In the genomic region with DNA sequence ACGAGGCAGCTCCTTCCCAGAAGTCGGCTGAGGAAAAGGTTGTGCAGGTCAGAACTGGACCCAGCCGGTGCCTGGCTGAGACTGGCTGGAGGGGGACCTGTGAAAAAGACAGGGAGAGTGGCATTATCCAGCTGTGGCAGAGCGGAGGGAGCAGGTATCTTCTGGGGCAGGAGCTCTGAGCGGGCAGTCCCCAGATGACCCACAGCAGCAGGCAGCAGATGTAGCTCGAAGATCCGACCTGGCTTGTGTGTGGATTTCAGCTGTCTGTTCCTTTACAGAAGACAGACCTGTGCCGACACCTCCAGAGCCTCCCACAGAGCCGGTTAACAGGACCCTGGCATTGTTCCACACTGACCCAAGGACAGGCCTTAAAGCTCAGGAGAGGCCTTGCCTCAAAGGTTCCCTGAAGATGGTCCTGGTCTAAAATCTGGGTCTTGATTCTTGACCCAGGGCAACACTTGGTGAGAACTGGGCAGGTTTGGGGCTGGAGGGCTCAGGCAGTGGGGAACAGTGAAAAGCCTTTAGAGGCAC, we compare ENCODE assay signal across 11 mouse cellular contexts. TPM values are rescaled to one million over a fixed set of nuclear protein-coding genes. Genes with fewer than 3 reads are reported as not detected.
DNase-seq lines count a peak whose midpoint lies in the region; ATAC-seq and TF ChIP-seq lines count a peak whose summit lies in the region.
"Had no signal": no experiment of that assay in that cellular context is flagged by ENCODE, and none has a peak within 500 bp of the region (broad histone marks: within the 10 kb centered on the region; RNA-seq: fewer than 3 reads in every experiment).

No protein-coding gene starts in this region.

- peaks cover 34% of the 10 kb centered on the region for H3K4me1 ChIP-seq in heart, embryonic 12.5 days (replicated peaks)
- no peaks in the 10 kb centered on the region for H3K4me1 ChIP-seq in kidney, embryonic 15.5 days
- peaks cover 8% of the 10 kb centered on the region for H3K4me1 ChIP-seq in stomach, embryonic 15.5 days
- H3K4me1 ChIP-seq in stomach, postnatal 0 days (replicated peaks; ENCODE audit: control insufficient read depth, insufficient read depth), result no peaks in the 10 kb centered on the region

- H3K9me3 ChIP-seq in heart, embryonic 12.5 days (replicated peaks), result no peaks in the 10 kb centered on the region
- no peaks in the 10 kb centered on the region for H3K9me3 ChIP-seq in kidney, embryonic 15.5 days (replicated peaks)
- H3K9me3 ChIP-seq in stomach, embryonic 15.5 days, result no peaks in the 10 kb centered on the region
- no peaks in the 10 kb centered on the region for H3K9me3 ChIP-seq in stomach, postnatal 0 days (ENCODE audit: control insufficient read depth, low read length)

- no peak for ATAC-seq in heart, embryonic 12.5 days (ENCODE audit: insufficient number of reproducible peaks, low FRiP score)
- no peak for ATAC-seq in kidney, embryonic 15.5 days (replicated peaks; ENCODE audit: low FRiP score)
- no peak for ATAC-seq in stomach, embryonic 15.5 days (ENCODE audit: insufficient read depth, low FRiP score, low read depth)
- no peak for ATAC-seq in stomach, postnatal 0 days (ENCODE audit: low FRiP score, low TSS enrichment)
- ATAC-seq: forebrain, postnatal 0 days; intestine, embryonic 16.5 days had no signal

- no peak overlapping the region for H3K4me3 ChIP-seq in heart, embryonic 12.5 days
- H3K4me3 ChIP-seq in kidney, embryonic 15.5 days (replicated peaks), result no peak overlapping the region
- no peak overlapping the region for H3K4me3 ChIP-seq in stomach, embryonic 15.5 days (replicated peaks)
- H3K4me3 ChIP-seq in stomach, postnatal 0 days (ENCODE audit: low read depth, low read length), result no peak overlapping the region

- H3K9ac ChIP-seq in heart, embryonic 12.5 days, result 0 out of 2 replicates have a peak overlapping the region, but pooled peaks have one; percentile 22
- H3K9ac ChIP-seq in kidney, embryonic 15.5 days, result no peak overlapping the region
- no peak overlapping the region for H3K9ac ChIP-seq in stomach, embryonic 15.5 days
- no peak overlapping the region for H3K9ac ChIP-seq in stomach, postnatal 0 days (ENCODE audit: low read length)
- H3K9ac ChIP-seq: forebrain, postnatal 0 days had no signal

- no peak overlapping the region for H3K4me2 ChIP-seq in heart, embryonic 12.5 days
- no peak overlapping the region for H3K4me2 ChIP-seq in kidney, embryonic 15.5 days
- H3K4me2 ChIP-seq in stomach, embryonic 15.5 days, result no peak overlapping the region
- no peak overlapping the region for H3K4me2 ChIP-seq in stomach, postnatal 0 days (replicated peaks; ENCODE audit: low read depth)

- peaks cover 72% of the 10 kb centered on the region for H3K36me3 ChIP-seq in heart, embryonic 12.5 days
- peaks cover 74% of the 10 kb centered on the region for H3K36me3 ChIP-seq in kidney, embryonic 15.5 days
- peaks cover 61% of the 10 kb centered on the region for H3K36me3 ChIP-seq in stomach, embryonic 15.5 days
- peaks cover 49% of the 10 kb centered on the region for H3K36me3 ChIP-seq in stomach, postnatal 0 days (ENCODE audit: control insufficient read depth, insufficient read depth, low read length)

- no peaks in the 10 kb centered on the region for H3K27me3 ChIP-seq in heart, embryonic 12.5 days (replicated peaks)
- H3K27me3 ChIP-seq in kidney, embryonic 15.5 days, result no peaks in the 10 kb centered on the region
- no peaks in the 10 kb centered on the region for H3K27me3 ChIP-seq in stomach, embryonic 15.5 days (replicated peaks)
- H3K27me3 ChIP-seq in stomach, postnatal 0 days (ENCODE audit: control insufficient read depth, insufficient read depth, low read length), result no peaks in the 10 kb centered on the region

- DNase-seq in heart, adult 9 months (ENCODE audit: low spot score in 2 of 2), result no peak
- no peak for DNase-seq in kidney, postnatal 10 days
- no peak for DNase-seq in stomach, postnatal 0 days (ENCODE audit: low spot score)
- DNase-seq in right cerebral cortex, postnatal 25 days, result no peak
- DNase-seq: adrenal gland, adult 8-10 months; forebrain, postnatal 0 days had no signal

- TF ChIP-seq CTCF in stomach, postnatal 0 days (IDR thresholded peaks at IDR 0.05; ENCODE audit: low read depth), result no peak

- TF ChIP-seq EP300 in stomach, postnatal 0 days (optimal IDR thresholded peaks at IDR 0.05), result no peak

- 87% methylated on average over 9 of the region's 9 CpGs for WGBS in heart, embryonic 12.5 days
- WGBS in kidney, embryonic 15.5 days, result 87% methylated on average over 9 of the region's 9 CpGs
- WGBS in stomach, embryonic 15.5 days, result 81% methylated on average over 9 of the region's 9 CpGs
- WGBS in stomach, postnatal 0 days, result 67% methylated on average over 9 of the region's 9 CpGs

- H3K27ac ChIP-seq in heart, embryonic 12.5 days (ENCODE audit: poor library complexity, severe bottlenecking), result no peak overlapping the region; the same call in 1 of the 2 replicates
- H3K27ac ChIP-seq in kidney, embryonic 15.5 days, result 0 out of 2 replicates have a peak overlapping the region, but pooled peaks have one; percentile 6
- peak overlapping the region; percentile 40; the same call in 1 of the 2 replicates for H3K27ac ChIP-seq in stomach, embryonic 15.5 days
- no peak overlapping the region for H3K27ac ChIP-seq in stomach, postnatal 0 days (replicated peaks)

RNA-seq across cellular contexts. Expression of gene Crocc, which starts 7.2 kb away (rescaled TPM):
- 6.3 and 6.7 TPM in 2 replicates for polyA plus RNA-seq in heart, embryonic 12.5 days (2016; fragmentation: Nextera tagmentation; extraction: Ambion mirVana)
- 8.5 and 9.5 TPM in 2 replicates for polyA plus RNA-seq in kidney, embryonic 15.5 days (2015; fragmentation: Nextera tagmentation; extraction: Ambion mirVana)
- 4.2 and 5.9 TPM in 2 replicates for polyA plus RNA-seq in stomach, embryonic 15.5 days (2015; fragmentation: Nextera tagmentation; extraction: Ambion mirVana)
- polyA plus RNA-seq in stomach, postnatal 0 days (2015; fragmentation: Nextera tagmentation; extraction: Ambion mirVana), result 1.4 and 1.6 TPM in 2 replicates

RNA-seq across cellular contexts. Expression of gene Necap2, which starts 10.6 kb away (rescaled TPM):
- 43.2 and 44.3 TPM in 2 replicates for polyA plus RNA-seq in heart, embryonic 12.5 days (2016; fragmentation: Nextera tagmentation; extraction: Ambion mirVana)
- 80.0 and 89.4 TPM in 2 replicates for polyA plus RNA-seq in kidney, embryonic 15.5 days (2015; fragmentation: Nextera tagmentation; extraction: Ambion mirVana)
- 81.4 and 82.0 TPM in 2 replicates for polyA plus RNA-seq in stomach, embryonic 15.5 days (2015; fragmentation: Nextera tagmentation; extraction: Ambion mirVana)
- polyA plus RNA-seq in stomach, postnatal 0 days (2015; fragmentation: Nextera tagmentation; extraction: Ambion mirVana), result 77.7 and 81.1 TPM in 2 replicates

RNA-seq across cellular contexts. Expression of gene Spata21, which starts 20.6 kb away (rescaled TPM):
- polyA plus RNA-seq in heart, embryonic 12.5 days (2016; fragmentation: Nextera tagmentation; extraction: Ambion mirVana), result not detected in 2 replicates
- polyA plus RNA-seq in kidney, embryonic 15.5 days (2015; fragmentation: Nextera tagmentation; extraction: Ambion mirVana), result 0.50 and 0.64 TPM in 2 replicates
- 0.05 and 0.15 TPM in 2 replicates for polyA plus RNA-seq in stomach, embryonic 15.5 days (2015; fragmentation: Nextera tagmentation; extraction: Ambion mirVana)
- polyA plus RNA-seq in stomach, postnatal 0 days (2015; fragmentation: Nextera tagmentation; extraction: Ambion mirVana), result 0.05 and 0.11 TPM in 2 replicates
- polyA plus RNA-seq: intestine, embryonic 16.5 days; small intestine, adult 2 months had no signal

RNA-seq across cellular contexts. Expression of gene Mfap2, which starts 57.4 kb away (rescaled TPM):
- 245 and 246 TPM in 2 replicates for polyA plus RNA-seq in heart, embryonic 12.5 days (2016; fragmentation: Nextera tagmentation; extraction: Ambion mirVana)
- 340 and 433 TPM in 2 replicates for polyA plus RNA-seq in kidney, embryonic 15.5 days (2015; fragmentation: Nextera tagmentation; extraction: Ambion mirVana)
- 418 and 436 TPM in 2 replicates for polyA plus RNA-seq in stomach, embryonic 15.5 days (2015; fragmentation: Nextera tagmentation; extraction: Ambion mirVana)
- 244 and 247 TPM in 2 replicates for polyA plus RNA-seq in stomach, postnatal 0 days (2015; fragmentation: Nextera tagmentation; extraction: Ambion mirVana)

Comparison
In these comparisons a context has a peak if more than half of its experiments do, and no peak if none do; other contexts are left out.
1. H3K27ac ChIP-seq: peak in kidney, embryonic 15.5 days (single experiment) and stomach, embryonic 15.5 days (single experiment); none in heart, embryonic 12.5 days (single experiment) and stomach, postnatal 0 days (single experiment).